Mouse (Mus musculus) forebrain, embryonic 10.5 days (tissue): ENCODE measurements around the gene Eif4e2. TPM values are rescaled to one million over a fixed set of nuclear protein-coding genes. Genes with fewer than 3 reads are reported as not detected.

Experiments
- DNase-seq: peaks from one replicate; pipeline ENCODE4 v3.0.0-alpha.2; 2017; ENCODE audit warnings: low spot score; ENCODE audit errors: extremely low spot score
- H3K27ac ChIP-seq: fragments of 300-500 bp; sonication (generic); 2 replicates; pipeline ENCODE4 v1.5.1; 2016; ENCODE audit warnings: mild to moderate bottlenecking
- H3K27me3 ChIP-seq: fragments of 300-500 bp; sonication (generic); 2 replicates; pipeline ENCODE4 v1.6.1; 2016; ENCODE audit warnings: mild to moderate bottlenecking; ENCODE audit not compliant: poor library complexity, severe bottlenecking
- H3K36me3 ChIP-seq: fragments of 300-500 bp; sonication (generic); replicated peaks from 2 replicates; pipeline ENCODE4 v1.6.1; 2016; ENCODE audit warnings: mild to moderate bottlenecking, moderate library complexity
- H3K4me1 ChIP-seq: fragments of 300-500 bp; sonication (generic); 2 replicates; pipeline ENCODE4 v1.6.1; 2016
- H3K4me3 ChIP-seq: fragments of 300-500 bp; sonication (generic); 2 replicates; pipeline ENCODE4 v1.5.1; 2016; ENCODE audit warnings: mild to moderate bottlenecking, moderate library complexity
- H3K9me3 ChIP-seq: fragments of 300-500 bp; sonication (generic); 2 replicates; pipeline ENCODE4 v1.6.1; 2016; ENCODE audit warnings: mild to moderate bottlenecking, moderate library complexity
- WGBS: fragments of 180-500 bp; shearing (Covaris S2); methylation state at CpG from one replicate; pipeline ENCODE4 v1.1.7; 2016; 5-methylcytosine and 5-hydroxymethylcytosine counted together
- polyA plus RNA-seq: library from polyadenylated mRNA; unstranded; fragments of >200 nt; fragmentation: Nextera tagmentation; extraction: Ambion mirVana; gene quantifications from 2 replicates; pipeline ENCODE4 v1.2.1, GENCODE M21; 2016

Eif4e2 gene
- polyA plus RNA-seq, 1 experiment from 2014 or later: 162 TPM

GRCm38 (mm10) chr1:87270641-87271467 lies 57.1 kb downstream of the Eif4e2 start:
- peak; percentile 36 for DNase-seq
- peaks cover 68% of the 10 kb centered on the region for H3K27me3 ChIP-seq
- 7% methylated on average over 20 of the region's 20 CpGs for WGBS
- no peaks in the 10 kb centered on the region for H3K36me3 ChIP-seq
- H3K4me1 ChIP-seq: peaks cover 29% of the 10 kb centered on the region
- H3K27ac ChIP-seq: peak overlapping the region; percentile 69
- H3K4me3 ChIP-seq: peak overlapping the region; percentile 29
- no peaks in the 10 kb centered on the region for H3K9me3 ChIP-seq

- Histone ChIP-seq H3K4me3 (no peak overlapping the region), H3K27me3 (peaks cover 61% of the 10 kb centered on the region), H3K4me1 (peaks cover 27% of the 10 kb centered on the region), H3K9me3 (no peaks in the 10 kb centered on the region), H3K36me3 (no peaks in the 10 kb centered on the region), H3K27ac (0 out of 2 replicates have a peak overlapping the region, but pooled peaks have one; percentile 69)
- WGBS: 76% methylated on average over 1 of the region's 1 CpGs
- DNase-seq: no peak
Measured at GRCm38 (mm10) chr1:87271596-87271995, 57.9 kb downstream of the Eif4e2 start.

DNA sequence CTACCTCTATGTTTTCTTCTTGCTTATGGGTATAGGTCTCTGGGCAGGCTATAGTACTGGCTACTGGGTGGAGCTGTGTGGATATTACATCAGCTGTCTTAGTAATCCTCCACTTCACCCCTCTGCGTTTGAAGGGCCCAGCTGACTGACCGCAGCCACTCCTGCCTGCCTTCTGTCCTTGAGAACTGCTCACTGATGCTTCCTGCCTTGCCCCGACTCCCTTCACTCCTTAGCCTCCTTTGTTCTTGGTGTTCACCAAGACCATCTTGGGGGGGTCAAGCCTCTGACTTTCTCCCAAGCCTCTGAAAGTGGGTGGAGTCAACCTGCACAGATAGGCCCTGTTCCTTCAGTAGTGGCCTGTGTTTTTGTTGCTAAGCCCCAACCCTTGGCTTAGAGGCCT lies 58.7 kb downstream of the Eif4e2 start:
- no peaks in the 10 kb centered on the region for H3K36me3 ChIP-seq
- no peak overlapping the region for H3K4me3 ChIP-seq
- H3K9me3 ChIP-seq: no peaks in the 10 kb centered on the region
- peaks cover 52% of the 10 kb centered on the region for H3K27me3 ChIP-seq
- 71% methylated on average over 3 of the region's 3 CpGs for WGBS
- no peak for DNase-seq
- H3K27ac ChIP-seq: no peak overlapping the region
- H3K4me1 ChIP-seq: peaks cover 32% of the 10 kb centered on the region

DNA sequence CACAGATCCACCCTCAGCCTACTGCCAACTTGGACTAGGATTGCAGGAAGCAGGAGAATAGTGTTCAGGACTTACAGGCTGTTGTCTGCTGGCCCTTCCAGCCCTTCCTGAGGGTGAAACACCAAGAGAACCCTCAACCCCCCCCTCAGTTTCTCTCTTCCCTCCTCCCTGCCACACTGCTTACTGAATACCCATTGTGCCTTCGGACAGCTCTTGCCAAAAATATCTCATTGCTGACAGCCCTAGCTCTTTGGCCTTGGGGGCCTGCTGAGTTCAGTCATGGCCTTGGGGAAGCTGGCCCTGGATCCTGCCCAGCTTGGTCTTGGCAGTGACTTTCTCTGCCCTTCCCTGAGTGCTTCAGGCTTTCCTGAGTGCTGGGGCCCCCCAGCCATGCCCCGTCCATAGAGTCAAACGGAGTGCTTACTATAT lies 59.8 kb downstream of the Eif4e2 start:
- 81% methylated on average over 3 of the region's 3 CpGs for WGBS
- H3K4me1 ChIP-seq: peaks cover 42% of the 10 kb centered on the region
- no peaks in the 10 kb centered on the region for H3K9me3 ChIP-seq
- H3K27me3 ChIP-seq: peaks cover 42% of the 10 kb centered on the region
- H3K4me3 ChIP-seq: no peak overlapping the region
- no peak for DNase-seq
- no peak overlapping the region for H3K27ac ChIP-seq
- H3K36me3 ChIP-seq: no peaks in the 10 kb centered on the region

DNA sequence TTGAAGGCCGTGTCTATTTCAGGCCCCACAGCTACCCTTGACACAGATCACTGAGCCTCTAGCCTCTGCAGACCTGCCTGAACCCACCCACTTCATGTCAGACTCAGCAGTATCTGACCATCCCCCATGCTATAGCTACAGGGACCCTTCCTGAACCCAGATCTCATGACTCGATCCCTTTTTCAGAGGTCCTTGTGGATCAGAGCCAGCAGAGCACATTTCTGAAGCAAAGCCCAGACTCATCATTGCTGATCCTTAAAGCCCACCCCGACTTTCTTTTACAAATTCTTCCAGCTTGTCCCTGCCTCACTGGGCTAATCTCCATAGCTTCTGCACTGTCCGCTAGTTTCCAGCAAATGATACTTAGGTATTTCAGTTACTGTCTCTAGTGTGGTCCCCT lies 60.4 kb downstream of the Eif4e2 start:
- Histone ChIP-seq H3K36me3 (no peaks in the 10 kb centered on the region), H3K27me3 (peaks cover 36% of the 10 kb centered on the region), H3K27ac (no peak overlapping the region), H3K4me3 (no peak overlapping the region), H3K9me3 (no peaks in the 10 kb centered on the region), H3K4me1 (peaks cover 42% of the 10 kb centered on the region)
- no peak for DNase-seq
- WGBS: 78% methylated on average over 4 of the region's 4 CpGs

DNA sequence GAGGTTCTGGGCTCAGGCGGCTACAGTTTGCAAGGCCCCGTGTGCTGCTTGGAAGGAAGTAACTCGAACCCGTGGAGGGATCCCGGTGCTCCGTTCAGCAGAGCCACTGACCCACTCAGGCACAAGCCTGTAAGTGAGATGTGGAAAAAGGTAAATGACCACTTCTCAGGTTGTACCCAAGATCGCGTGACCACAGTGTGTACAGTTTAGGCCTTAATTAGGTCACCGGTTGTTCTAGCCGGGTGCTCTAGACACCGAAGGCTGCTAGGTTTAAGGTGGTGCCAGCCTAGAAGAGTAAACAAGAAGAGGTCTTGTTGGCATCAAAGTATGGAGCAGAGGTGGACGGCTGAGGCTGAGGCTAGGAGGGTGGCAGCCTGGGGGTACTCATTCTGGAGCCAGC lies 61.4 kb downstream of the Eif4e2 start:
- no peak overlapping the region for H3K27ac ChIP-seq
- peaks cover 25% of the 10 kb centered on the region for H3K27me3 ChIP-seq
- no peak for DNase-seq
- no peak overlapping the region for H3K4me3 ChIP-seq
- no peaks in the 10 kb centered on the region for H3K9me3 ChIP-seq
- H3K36me3 ChIP-seq: no peaks in the 10 kb centered on the region
- H3K4me1 ChIP-seq: peaks cover 37% of the 10 kb centered on the region
- 88% methylated on average over 12 of the region's 12 CpGs for WGBS

DNA sequence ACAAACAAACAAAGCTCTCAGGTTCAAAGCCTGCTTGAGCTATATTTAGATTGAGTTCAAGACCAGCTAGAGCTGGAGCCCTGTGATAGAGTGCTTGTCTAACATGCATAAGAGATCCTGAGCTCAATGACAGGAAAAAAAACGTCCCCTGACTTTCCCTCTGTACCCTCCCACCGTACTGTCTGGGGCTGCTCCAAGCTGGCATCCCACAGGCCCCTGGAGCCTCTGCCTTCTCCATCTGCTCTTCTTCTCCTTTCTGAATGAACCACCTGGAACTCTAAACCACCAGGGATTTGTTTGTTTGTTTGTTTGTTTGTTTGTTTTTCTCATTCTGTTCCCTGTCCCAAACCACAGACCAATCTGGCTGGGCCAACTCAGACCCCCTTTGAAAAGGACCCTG lies 62.3 kb downstream of the Eif4e2 start:
- WGBS: 63% methylated on average over 2 of the region's 2 CpGs
- Histone ChIP-seq H3K9me3 (no peaks in the 10 kb centered on the region), H3K4me1 (peaks cover 32% of the 10 kb centered on the region), H3K4me3 (no peak overlapping the region), H3K27ac (no peak overlapping the region), H3K36me3 (no peaks in the 10 kb centered on the region), H3K27me3 (peaks cover 16% of the 10 kb centered on the region)
- DNase-seq: no peak

- H3K4me3 ChIP-seq: no peak overlapping the region
- peaks cover 10% of the 10 kb centered on the region; the same call in 1 of the 2 replicates for H3K27me3 ChIP-seq
- H3K36me3 ChIP-seq: no peaks in the 10 kb centered on the region
- 86% methylated on average over 5 of the region's 5 CpGs for WGBS
- H3K27ac ChIP-seq: no peak overlapping the region
- no peak for DNase-seq
- H3K9me3 ChIP-seq: no peaks in the 10 kb centered on the region
- peaks cover 46% of the 10 kb centered on the region for H3K4me1 ChIP-seq
Measured at GRCm38 (mm10) chr1:87280281-87280680, 66.6 kb downstream of the Eif4e2 start.

GRCm38 (mm10) chr1:87281599-87282412 lies 68.1 kb downstream of the Eif4e2 start:
- peak overlapping the region; percentile 27 for H3K4me3 ChIP-seq

DNA sequence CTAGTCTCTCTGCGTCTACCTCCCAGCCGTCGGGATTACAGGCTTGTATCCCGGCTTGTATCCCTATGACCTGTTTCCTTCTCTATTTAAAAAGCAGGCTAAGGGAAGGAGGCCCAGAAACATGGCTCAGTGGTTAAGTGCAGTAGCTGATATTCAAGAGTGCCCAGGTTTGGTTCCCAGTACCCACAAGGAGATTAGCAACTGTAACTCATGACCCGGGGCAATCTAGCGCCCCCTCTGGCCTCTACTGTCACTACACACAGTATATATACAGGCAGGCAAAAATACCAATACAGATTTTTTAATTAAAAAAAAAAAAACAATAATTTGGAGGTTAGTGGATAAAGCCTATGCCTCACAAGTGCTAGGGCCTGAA lies 68.7 kb downstream of the Eif4e2 start:
- Histone ChIP-seq H3K27me3 (peaks cover 10% of the 10 kb centered on the region; the same call in 1 of the 2 replicates), H3K4me3 (no peak overlapping the region), H3K27ac (0 out of 2 replicates have a peak overlapping the region, but pooled peaks have one; percentile 49), H3K36me3 (no peaks in the 10 kb centered on the region), H3K4me1 (peaks cover 47% of the 10 kb centered on the region), H3K9me3 (no peaks in the 10 kb centered on the region)
- no peak for DNase-seq
- 72% methylated on average over 6 of the region's 6 CpGs for WGBS

More at GRCm38 (mm10) chr1:87281599-87282412, 68.1 kb downstream of the Eif4e2 start:
- Histone ChIP-seq H3K9me3 (no peaks in the 10 kb centered on the region), H3K36me3 (no peaks in the 10 kb centered on the region), H3K27ac (0 out of 2 replicates have a peak overlapping the region, but pooled peaks have one; percentile 49), H3K27me3 (peaks cover 10% of the 10 kb centered on the region; the same call in 1 of the 2 replicates), H3K4me1 (peaks cover 47% of the 10 kb centered on the region)
- DNase-seq: peak; percentile 21
- 13% methylated on average over 20 of the region's 20 CpGs for WGBS

DNA sequence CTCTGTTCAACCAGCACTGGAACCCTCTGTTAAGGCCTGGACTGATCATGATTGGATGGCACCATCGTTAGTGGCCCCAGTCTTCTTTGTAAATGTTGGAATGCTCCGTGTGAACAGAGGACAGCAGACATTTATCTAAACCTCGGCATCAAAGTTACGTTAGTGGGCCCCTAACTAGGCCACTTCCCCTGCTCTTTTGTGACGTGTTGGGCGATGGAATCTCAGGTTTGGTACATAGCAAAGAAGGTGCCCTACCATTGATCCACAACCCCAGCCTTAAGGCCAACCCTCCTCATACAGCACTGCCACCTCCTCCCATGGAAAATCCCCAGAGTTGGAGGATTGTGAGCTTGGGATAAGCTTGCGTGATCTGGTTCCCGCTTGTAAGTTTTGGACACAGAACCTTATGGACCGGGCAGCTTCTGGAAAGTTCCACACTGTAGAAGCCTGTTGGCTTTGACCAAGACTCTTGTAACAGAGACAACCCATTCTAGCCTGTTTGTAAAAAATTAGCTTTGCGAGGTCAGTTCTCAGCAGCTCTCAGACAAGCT lies 69.8 kb downstream of the Eif4e2 start:
- Histone ChIP-seq H3K27me3 (peaks cover 10% of the 10 kb centered on the region; the same call in 1 of the 2 replicates), H3K36me3 (no peaks in the 10 kb centered on the region), H3K27ac (0 out of 2 replicates have a peak overlapping the region, but pooled peaks have one; percentile 40), H3K4me3 (no peak overlapping the region), H3K9me3 (no peaks in the 10 kb centered on the region), H3K4me1 (peaks cover 37% of the 10 kb centered on the region)
- WGBS: 78% methylated on average over 10 of the region's 10 CpGs
- DNase-seq: no peak

DNA sequence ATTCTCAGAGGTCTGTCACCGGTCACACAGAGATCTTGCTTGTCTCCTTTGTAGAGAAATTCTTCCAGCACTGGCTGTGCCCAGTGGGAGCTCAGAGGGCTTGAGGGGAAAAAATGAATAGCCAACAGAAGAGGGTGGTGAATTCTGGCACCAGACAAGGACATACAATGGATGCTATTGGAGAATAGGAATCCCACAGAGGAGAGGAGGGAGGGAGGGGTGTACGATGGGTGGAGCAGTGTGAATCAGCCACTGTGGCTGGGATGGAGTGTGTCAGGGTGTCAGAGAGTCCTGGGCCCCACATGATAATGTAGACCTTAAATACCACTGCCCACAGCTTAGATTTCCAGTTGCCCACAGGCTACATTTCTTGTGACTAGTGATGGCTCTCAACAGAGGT lies 73.4 kb downstream of the Eif4e2 start:
- peaks cover 23% of the 10 kb centered on the region for H3K4me1 ChIP-seq
- 70% methylated on average over 2 of the region's 2 CpGs for WGBS

More for the DNA sequence above, 73.4 kb downstream of the Eif4e2 start:
- Histone ChIP-seq H3K27me3 (peaks cover 10% of the 10 kb centered on the region; the same call in 1 of the 2 replicates), H3K36me3 (no peaks in the 10 kb centered on the region), H3K9me3 (no peaks in the 10 kb centered on the region), H3K4me3 (no peak overlapping the region), H3K27ac (no peak overlapping the region)
- DNase-seq: no peak
